Mouse (Mus musculus): ENCODE measurements around the gene Hist2h2aa1.
"Not testable (repeated sequence)": the region's sequence is repeated elsewhere in the genome, so short reads cannot be mapped to it uniquely, and the experiment has no call there.

The Hist2h2aa1 gene

DNA sequence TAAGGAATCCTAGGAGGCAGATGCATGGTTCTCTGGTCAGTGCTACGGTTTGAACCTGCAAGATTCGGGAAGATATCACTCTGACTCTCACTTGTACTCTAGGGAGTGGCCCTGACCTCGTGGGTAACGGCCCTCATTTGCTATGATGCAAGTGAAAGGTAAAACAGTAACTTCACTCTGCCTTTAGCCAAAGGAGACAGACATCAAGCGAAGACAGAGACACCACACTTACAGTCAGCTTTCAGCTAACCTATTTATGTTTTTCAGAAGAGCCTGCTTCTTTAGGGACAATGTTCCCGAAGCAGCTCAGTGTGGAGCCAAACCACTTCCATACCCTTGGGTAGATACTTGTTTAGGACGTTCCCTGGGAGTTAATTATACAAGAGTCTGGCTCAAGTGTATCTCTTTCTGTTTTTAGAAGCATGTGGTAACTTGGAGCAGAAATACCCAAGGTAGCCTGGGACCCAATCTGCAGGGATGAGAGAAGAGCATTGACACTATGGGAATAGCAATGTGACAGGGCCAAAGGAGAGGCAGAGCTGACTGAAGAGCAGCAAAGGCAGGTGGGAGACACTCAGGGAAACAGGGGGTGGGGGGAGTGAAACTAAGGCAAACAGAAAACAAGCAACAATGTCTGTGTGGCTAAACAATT lies 1.2 kb upstream of the Hist2h2aa1 start:
- TF ChIP-seq GATA4 (IDR thresholded peaks at IDR 0.05; ENCODE audit: insufficient replicate concordance, low read length), result no peak

DNA sequence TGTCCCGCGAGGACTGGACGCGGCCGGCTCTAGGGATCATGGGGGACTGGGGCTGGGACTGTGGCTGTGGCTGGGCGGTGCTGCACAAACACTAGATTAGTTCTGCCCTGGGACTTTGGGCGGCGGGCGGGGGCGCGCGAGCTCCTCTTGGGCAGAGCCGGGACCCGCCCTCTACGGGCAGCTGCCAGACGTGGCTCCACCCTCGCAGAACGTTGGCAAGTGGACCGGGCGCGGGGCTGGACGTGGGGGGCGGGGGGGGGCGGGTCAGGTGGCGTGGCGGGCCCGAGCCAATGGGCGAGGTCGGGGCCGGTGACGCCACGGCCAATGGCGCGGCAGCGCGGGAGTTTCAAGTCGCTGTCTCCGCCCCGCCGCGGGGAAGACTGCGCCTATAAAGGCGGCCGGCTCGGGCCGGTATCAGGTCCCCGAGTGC lies 1.1 kb downstream of the Hist2h2aa1 start, which contains the start of gene Hist2h3c1:
TSS of gene Hist2h3c1 (plus strand) at position 259 of the 430 bp plus-strand sequence.
- not testable (repeated sequence) for TF ChIP-seq GATA4 (IDR thresholded peaks at IDR 0.05; ENCODE audit: insufficient replicate concordance, low read length)

DNA sequence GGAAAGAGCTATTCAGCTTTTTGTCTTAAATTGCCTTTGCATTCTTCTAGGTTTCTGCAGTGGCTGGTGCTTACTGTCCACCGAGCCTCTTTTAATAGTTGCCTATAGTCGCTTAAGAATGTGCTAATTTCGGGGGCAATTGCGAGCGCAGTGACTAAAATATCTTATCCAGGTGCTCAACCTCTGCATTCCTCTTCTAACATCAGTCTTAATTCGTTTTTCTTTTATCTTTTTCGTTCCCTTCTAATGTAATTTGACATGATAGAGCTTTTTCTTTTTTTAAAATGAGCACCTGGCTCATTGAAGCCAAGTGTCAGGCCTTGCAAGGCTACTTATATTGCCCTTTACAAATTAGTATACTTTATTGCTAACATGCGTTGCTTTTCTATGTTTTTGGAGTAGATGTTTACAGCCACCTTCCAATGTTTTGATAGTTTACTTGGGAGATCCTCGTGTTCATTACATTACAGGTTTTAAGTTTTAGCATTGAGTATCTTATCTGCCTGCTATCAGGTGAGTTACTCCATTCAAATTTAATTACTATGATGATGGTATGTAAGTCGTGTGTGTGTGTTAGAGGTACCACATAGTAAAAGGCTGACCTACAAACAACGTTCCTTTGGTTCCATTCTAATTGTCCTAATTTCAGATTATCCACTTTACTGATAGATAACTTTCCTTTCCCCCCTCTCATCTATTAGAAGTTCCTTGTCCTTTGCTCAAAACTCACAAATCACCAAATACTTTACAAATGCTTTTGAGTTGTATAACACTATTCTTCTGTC lies 2.3 kb downstream of the Hist2h2aa1 start:
- TF ChIP-seq GATA4 (IDR thresholded peaks at IDR 0.05; ENCODE audit: insufficient replicate concordance, low read length), result no peak

- no peak for TF ChIP-seq GATA4 (IDR thresholded peaks at IDR 0.05; ENCODE audit: insufficient replicate concordance, low read length)
These were observed 3.1 kb downstream of the Hist2h2aa1 start for GRCm38 (mm10) chr3:96248141-96249033.

DNA sequence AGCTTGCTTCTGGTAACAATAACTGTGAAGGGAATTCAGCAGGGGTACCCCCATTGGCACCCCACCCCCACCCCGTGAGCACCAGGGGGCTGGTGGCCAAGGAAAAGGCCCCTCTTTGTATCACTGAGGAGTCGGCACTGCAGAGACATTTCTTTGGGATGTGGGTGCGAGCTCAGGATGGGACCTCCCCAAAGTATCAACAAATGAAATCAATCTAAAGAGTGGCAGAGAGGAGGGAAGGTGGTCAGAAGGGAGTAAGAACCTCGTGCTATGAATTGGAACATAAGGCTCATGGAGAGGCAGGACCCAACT lies 3.7 kb downstream of the Hist2h2aa1 start:
- TF ChIP-seq GATA4 (IDR thresholded peaks at IDR 0.05; ENCODE audit: insufficient replicate concordance, low read length), result no peak

DNA sequence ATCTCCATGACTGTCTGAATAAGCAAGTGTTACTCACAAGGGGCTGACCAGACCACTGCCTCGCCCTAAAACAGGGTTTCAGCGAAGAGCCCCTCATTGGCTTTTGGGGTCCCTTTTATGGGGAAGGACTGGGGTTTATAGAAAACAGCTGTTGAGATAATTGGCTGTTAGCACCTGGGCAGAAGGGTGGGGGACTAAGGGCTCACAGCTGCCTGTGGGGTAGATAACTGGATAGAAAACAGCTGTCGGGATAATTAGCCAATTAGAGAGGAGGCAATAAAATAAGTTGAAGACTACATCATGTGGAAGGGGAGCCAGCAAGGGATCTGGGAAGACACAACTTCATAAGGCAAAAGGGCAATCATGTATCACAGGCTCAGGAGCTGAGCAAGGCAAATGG lies 5.6 kb downstream of the Hist2h2aa1 start:
- TF ChIP-seq GATA4 (IDR thresholded peaks at IDR 0.05; ENCODE audit: insufficient replicate concordance, low read length), result no peak

GRCm38 (mm10) chr3:96251787-96252186 lies 6.5 kb downstream of the Hist2h2aa1 start:
- no peak for TF ChIP-seq GATA4 (IDR thresholded peaks at IDR 0.05; ENCODE audit: insufficient replicate concordance, low read length)

- no peak for TF ChIP-seq GATA4 (IDR thresholded peaks at IDR 0.05; ENCODE audit: insufficient replicate concordance, low read length)
These were observed 9.5 kb downstream of the Hist2h2aa1 start for GRCm38 (mm10) chr3:96254683-96255355.

DNA sequence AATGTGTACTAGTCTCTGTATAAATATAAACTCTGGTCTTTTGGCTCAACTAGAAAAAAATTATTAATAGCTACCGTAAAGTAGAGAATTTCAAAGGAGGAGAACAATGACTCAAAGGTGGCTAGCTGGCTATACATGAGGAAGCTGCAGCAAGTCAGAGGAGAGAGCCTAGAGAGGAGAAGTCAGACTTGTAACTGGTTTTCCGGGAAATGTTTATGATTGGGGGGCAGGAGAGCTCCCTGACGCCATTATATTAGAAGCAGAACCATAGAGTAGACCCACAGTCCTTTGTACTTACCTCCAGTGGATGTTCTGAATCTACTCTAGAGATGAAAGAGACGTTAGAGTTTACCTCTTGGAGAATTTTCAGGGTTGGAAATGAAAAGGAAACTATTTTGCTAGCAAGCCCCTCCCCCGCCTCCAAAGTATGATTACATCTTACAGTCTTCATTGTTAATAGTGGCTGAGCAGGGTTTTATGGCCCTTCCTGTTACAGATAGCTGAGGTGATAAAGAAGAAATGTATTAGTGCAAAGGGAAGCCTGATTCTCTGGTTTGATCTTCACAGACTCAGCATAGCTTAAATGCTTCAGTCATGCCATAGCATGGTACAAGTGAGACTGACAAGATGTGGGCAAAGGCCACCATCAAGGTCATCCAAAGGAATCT lies 10.8 kb downstream of the Hist2h2aa1 start:
- no peak for TF ChIP-seq GATA4 (IDR thresholded peaks at IDR 0.05; ENCODE audit: insufficient replicate concordance, low read length)

DNA sequence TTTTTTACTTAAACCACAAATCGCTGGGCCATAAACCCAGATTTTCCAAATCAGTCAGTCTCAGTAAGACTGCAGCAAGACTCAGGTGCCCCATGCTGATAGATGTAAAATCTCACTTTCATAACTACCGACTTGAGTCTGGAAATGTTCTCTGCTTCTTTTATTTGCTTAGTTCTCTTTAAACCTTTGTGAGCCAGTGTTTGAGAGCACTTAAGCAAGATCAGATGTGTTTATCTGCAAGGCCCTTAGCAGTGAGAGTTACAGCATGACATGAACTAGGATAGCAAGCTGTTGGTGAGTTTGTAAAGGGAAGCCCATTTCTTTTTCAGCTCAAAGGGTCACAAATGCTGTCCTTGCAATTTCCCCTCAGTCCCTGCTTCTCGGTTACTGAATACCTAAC lies 11.9 kb downstream of the Hist2h2aa1 start:
- no peak for TF ChIP-seq GATA4 (IDR thresholded peaks at IDR 0.05; ENCODE audit: insufficient replicate concordance, low read length)

DNA sequence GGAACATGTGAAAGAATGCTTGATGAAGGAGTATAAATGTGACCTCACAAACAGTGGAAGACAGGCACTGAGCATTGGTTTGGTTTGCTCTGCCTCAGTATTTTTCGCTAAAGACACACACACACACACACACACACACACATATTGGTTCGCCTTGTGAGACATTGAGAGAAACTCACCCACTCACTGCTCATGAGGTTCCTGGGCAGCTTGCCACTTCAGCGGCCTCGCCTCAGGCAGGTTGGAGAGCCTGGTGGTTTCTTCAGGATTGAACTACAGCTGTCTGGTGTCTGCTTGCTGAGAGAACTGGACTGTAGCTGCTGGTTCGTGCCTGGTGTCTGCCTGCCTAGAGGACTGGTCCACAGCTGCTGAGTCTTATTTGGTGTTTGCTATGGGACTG lies 14.9 kb downstream of the Hist2h2aa1 start:
- no peak for TF ChIP-seq GATA4 (IDR thresholded peaks at IDR 0.05; ENCODE audit: insufficient replicate concordance, low read length)

GRCm38 (mm10) chr3:96261623-96262022 lies 16.3 kb downstream of the Hist2h2aa1 start:
- no peak for TF ChIP-seq GATA4 (IDR thresholded peaks at IDR 0.05; ENCODE audit: insufficient replicate concordance, low read length)

GRCm38 (mm10) chr3:96262216-96262875 lies 17.0 kb downstream of the Hist2h2aa1 start:
- no peak for TF ChIP-seq GATA4 (IDR thresholded peaks at IDR 0.05; ENCODE audit: insufficient replicate concordance, low read length)

DNA sequence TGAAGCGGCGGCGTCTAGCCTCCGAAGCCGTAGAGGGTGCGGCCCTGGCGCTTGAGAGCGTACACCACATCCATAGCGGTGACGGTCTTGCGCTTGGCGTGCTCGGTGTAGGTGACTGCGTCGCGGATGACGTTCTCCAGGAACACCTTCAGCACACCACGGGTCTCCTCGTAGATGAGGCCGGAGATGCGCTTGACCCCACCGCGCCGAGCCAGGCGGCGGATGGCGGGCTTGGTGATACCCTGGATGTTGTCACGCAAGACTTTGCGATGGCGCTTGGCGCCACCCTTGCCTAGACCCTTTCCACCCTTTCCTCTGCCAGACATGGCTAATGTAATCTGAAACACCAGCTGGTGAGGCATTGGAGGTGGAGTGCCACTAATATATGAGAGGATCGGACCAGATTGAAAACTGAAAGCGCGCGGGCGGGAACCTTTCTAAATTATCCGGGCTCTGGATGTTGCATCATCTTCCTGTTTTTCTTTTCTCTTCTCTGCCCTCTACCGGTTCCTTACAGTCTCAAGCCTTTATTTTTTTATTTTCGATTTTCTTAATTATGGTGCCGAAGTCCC lies 17.8 kb downstream of the Hist2h2aa1 start, which contains the start of gene Hist2h4:
TSS of gene Hist2h4 (minus strand) at position 333 of the 572 bp plus-strand sequence.
- no peak; the same call in 1 of the 2 replicates for TF ChIP-seq GATA4 (IDR thresholded peaks at IDR 0.05; ENCODE audit: insufficient replicate concordance, low read length)

All from liver, adult (tissue).